Mouse (Mus musculus) limb, embryonic 14.5 days (tissue): ENCODE measurements around the gene Pate2. TPM values are rescaled to one million over a fixed set of nuclear protein-coding genes. Genes with fewer than 3 reads are reported as not detected.

Experiments used
- ATAC-seq: fragments of 200-750 bp; cut with Nextera tagmentation; 2 replicates; pipeline ENCODE4 v1.8.0; 2017; ENCODE audit warnings: low read depth, moderate number of reproducible peaks, moderate TSS enrichment; ENCODE audit not compliant: low FRiP score
- DNase-seq: peaks from one replicate; pipeline ENCODE4 v3.0.0-alpha.2; 2015; ENCODE audit warnings: low spot score
- H3K27ac ChIP-seq: fragments of 300-500 bp; sonication (generic); replicated peaks from 2 replicates; pipeline ENCODE4 v1.5.1; 2014; ENCODE audit warnings: low read depth, mild to moderate bottlenecking, low read length, moderate library complexity, mixed read lengths
- H3K27me3 ChIP-seq: fragments of 300-500 bp; sonication (generic); 2 replicates; pipeline ENCODE4 v1.6.1; 2014; ENCODE audit warnings: low read length, mixed read lengths; ENCODE audit not compliant: control insufficient read depth, insufficient read depth
- H3K36me3 ChIP-seq: fragments of 300-500 bp; sonication (generic); 2 replicates; pipeline ENCODE4 v1.6.1; 2014; ENCODE audit warnings: mild to moderate bottlenecking, low read length, moderate library complexity, mixed read lengths; ENCODE audit not compliant: control insufficient read depth, insufficient read depth
- H3K4me1 ChIP-seq: fragments of 300-500 bp; sonication (generic); 2 replicates; pipeline ENCODE4 v1.6.1; 2014; ENCODE audit warnings: antibody characterized with exemption, low read length, mixed read lengths; ENCODE audit not compliant: control insufficient read depth, insufficient read depth
- H3K4me2 ChIP-seq: fragments of 300-500 bp; sonication (generic); replicated peaks from 2 replicates; pipeline ENCODE4 v1.6.1; 2014; ENCODE audit warnings: low read depth, mild to moderate bottlenecking, low read length, moderate library complexity; ENCODE audit not compliant: severe bottlenecking
- H3K4me3 ChIP-seq: fragments of 300-500 bp; sonication (generic); replicated peaks from 2 replicates; pipeline ENCODE4 v1.5.1; 2014; ENCODE audit warnings: low read length
- H3K9ac ChIP-seq: fragments of 300-500 bp; sonication (generic); 2 replicates; pipeline ENCODE4 v1.6.1; 2014; ENCODE audit warnings: mild to moderate bottlenecking, low read depth, low read length, moderate library complexity; ENCODE audit not compliant: severe bottlenecking
- H3K9me3 ChIP-seq: fragments of 300-500 bp; sonication (generic); 2 replicates; pipeline ENCODE4 v1.6.1; 2016; ENCODE audit warnings: low read length; ENCODE audit not compliant: control insufficient read depth
- POLR2A ChIP-seq: fragments of 200-500 bp; IDR thresholded peaks from 2 replicates; pipeline ENCODE4 v1.8.0; 2012; ENCODE audit warnings: inconsistent platforms, mild to moderate bottlenecking, moderate library complexity, borderline replicate concordance; ENCODE audit not compliant: insufficient read depth, insufficient read length; ENCODE audit errors: extremely low read depth
- WGBS: fragments of 180-500 bp; shearing (Covaris S2); extraction: QIAGEN DNeasy Blood & Tissue Kit; methylation state at CpG from one replicate; pipeline ENCODE4 v1.1.7; 2014; 5-methylcytosine and 5-hydroxymethylcytosine counted together
- polyA plus RNA-seq, 2 experiments: library from polyadenylated mRNA; depleted of rRNA in 1 of 2; stranded (reverse) in 1 of 2; unstranded in 1 of 2; fragments of >200 nt; fragmentation: Nextera tagmentation in 1 of 2; extraction: Ambion mirVana in 1 of 2; gene quantifications; 2 replicates each; pipeline versions ENCODE4 v1.2.1 to v1.2.3; 2012 to 2014

The Pate2 gene
- polyA plus RNA-seq, 2 experiments, result 0.37 to 0.97 TPM

DNA sequence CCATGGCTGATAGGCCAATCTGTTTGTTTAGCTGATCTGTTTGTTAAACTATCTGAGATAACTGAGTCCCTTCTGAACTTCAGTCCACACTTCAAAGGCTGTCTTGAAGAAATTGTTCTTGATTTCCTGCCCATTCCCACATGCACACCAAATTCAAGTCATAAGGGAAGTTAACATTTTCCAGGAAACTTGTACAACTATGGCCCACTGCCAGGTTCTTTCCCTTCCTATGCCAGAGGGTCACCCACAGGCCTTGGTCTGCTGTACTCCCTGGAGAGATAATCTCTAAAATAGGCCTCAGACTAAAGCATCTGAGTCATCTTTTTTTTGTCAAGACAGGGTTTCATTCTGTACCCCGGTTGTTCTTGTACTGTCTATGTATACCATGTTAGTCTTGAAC lies 62.9 kb downstream of the Pate2 start:
- no peak overlapping the region for H3K9ac ChIP-seq
- H3K27ac ChIP-seq, result no peak overlapping the region
- WGBS, result 83% methylated on average over 1 of the region's 1 CpGs
- no peaks in the 10 kb centered on the region for H3K27me3 ChIP-seq
- no peak for TF ChIP-seq POLR2A
- no peak overlapping the region for H3K4me2 ChIP-seq
- H3K4me3 ChIP-seq, result no peak overlapping the region
- H3K36me3 ChIP-seq, result no peaks in the 10 kb centered on the region
- H3K9me3 ChIP-seq, result peaks cover 3% of the 10 kb centered on the region; the same call in 1 of the 2 replicates
- DNase-seq (no peak), ATAC-seq (no peak)
- no peaks in the 10 kb centered on the region for H3K4me1 ChIP-seq

DNA sequence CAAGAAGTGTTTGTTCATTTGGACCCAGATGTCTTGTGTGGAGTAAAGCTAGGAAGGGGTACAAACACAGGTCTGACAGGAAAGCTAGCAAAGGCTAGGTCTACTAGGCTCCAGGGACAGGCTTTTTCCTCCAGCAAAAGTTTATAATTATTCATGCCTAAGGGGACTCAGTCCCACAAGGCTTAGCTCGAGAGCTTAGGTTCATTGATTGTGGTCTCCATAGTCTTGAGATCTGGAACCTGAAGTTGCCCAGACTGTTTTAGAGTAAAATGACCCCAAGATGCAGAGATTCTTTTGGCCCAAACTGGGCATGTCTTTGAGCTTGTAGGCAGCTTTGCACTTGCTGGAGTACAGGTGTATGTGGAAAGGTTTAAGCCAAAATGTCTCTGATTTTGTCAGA lies 78.0 kb downstream of the Pate2 start, which contains the start of gene Pate3:
Gene Pate3, minus strand, starts transcription at position 101 of the 400 bp plus-strand sequence.
- Histone ChIP-seq H3K9ac (no peak within 1 kb of the TSS), H3K36me3 (no peaks in the 10 kb centered on the region), H3K4me3 (no peak within 1 kb of the TSS), H3K4me1 (no peaks in the 10 kb centered on the region), H3K27me3 (no peaks in the 10 kb centered on the region), H3K27ac (no peak within 1 kb of the TSS), H3K9me3 (no peaks in the 10 kb centered on the region), H3K4me2 (no peak within 1 kb of the TSS)
- no peak for ATAC-seq
- no peak for DNase-seq
- no peak for TF ChIP-seq POLR2A
- WGBS, result 80% methylated on average over 1 of the region's 1 CpGs

DNA sequence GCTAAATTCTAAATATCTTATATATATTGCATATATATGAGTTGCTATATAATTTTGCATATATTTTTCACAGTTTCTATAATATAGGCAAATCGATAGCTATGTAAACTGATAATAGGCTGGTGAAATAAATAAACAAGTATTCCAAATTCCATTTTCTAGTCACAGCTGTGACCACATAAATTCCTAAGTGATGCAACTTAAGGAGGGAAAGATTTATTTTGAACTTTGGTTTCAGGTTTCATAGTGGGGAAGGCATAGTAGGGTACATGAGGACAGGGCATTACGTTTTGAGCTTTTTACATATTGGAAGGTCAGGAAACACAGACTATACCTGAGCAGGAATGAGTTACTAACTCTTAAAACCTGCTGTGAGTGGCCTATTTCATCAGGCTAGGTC lies 103.5 kb downstream of the Pate2 start:
- 79% methylated on average over 2 of the region's 2 CpGs for WGBS
- no peak for DNase-seq
- no peak overlapping the region for H3K4me2 ChIP-seq

DNA sequence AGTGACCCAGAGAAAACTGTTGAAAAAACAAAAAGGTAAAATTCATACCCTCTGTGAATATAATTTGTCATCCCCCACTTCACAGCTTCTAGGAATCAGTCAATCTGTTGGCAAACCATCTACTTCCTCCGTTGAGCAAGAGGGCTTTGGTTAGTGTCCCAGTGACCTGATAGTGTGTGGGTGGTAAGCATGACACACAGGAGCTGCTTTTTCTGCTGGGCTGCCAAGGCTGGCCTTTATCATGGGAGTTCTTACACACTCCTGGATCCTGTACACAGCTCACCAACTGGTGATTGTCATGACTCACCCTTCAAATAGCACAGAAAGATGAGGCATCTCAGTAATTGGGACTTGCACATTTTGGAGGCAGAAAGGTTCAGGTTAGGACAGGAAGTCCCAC lies 116.9 kb downstream of the Pate2 start, which contains the start of gene Pate1:
Gene Pate1, minus strand, starts transcription at position 378 of the 400 bp plus-strand sequence.
- no peak for TF ChIP-seq POLR2A
- no peak within 1 kb of the TSS for H3K4me2 ChIP-seq
- H3K9ac ChIP-seq, result no peak within 1 kb of the TSS
- H3K36me3 ChIP-seq, result no peaks in the 10 kb centered on the region
- WGBS, result 42% methylated on average over 1 of the region's 1 CpGs
- DNase-seq (no peak), ATAC-seq (no peak)
- no peaks in the 10 kb centered on the region for H3K27me3 ChIP-seq
- no peak within 1 kb of the TSS for H3K4me3 ChIP-seq
- H3K4me1 ChIP-seq, result no peaks in the 10 kb centered on the region
- H3K27ac ChIP-seq, result no peak within 1 kb of the TSS
- no peaks in the 10 kb centered on the region for H3K9me3 ChIP-seq

More for the DNA sequence above, 103.5 kb downstream of the Pate2 start:
- Histone ChIP-seq H3K27me3 (no peaks in the 10 kb centered on the region), H3K27ac (no peak overlapping the region), H3K4me1 (no peaks in the 10 kb centered on the region), H3K9me3 (no peaks in the 10 kb centered on the region), H3K36me3 (no peaks in the 10 kb centered on the region), H3K4me3 (no peak overlapping the region), H3K9ac (no peak overlapping the region)
- no peak for ATAC-seq
- TF ChIP-seq POLR2A, result no peak

DNA sequence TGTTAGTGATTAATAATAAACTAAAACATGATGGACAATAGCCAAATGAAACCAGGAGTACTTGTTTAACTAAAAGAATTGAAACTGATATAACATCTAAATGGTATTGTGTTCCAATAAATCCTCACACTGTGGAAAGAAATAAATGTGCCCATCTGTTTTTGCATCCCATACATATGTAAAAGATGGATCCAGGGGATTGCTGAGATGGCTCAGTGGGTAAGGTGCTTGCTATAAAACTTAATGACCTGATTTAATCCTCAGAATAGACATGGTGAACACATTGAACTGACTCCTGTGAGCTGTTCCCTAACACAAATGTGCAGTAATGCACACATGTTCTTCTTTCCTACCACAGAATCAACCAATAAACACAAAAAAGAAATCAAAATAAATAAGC lies 121.8 kb downstream of the Pate2 start:
- H3K9me3 ChIP-seq, result no peaks in the 10 kb centered on the region
- no peaks in the 10 kb centered on the region for H3K27me3 ChIP-seq
- no peaks in the 10 kb centered on the region for H3K4me1 ChIP-seq
- no peak overlapping the region for H3K4me2 ChIP-seq
- ATAC-seq (no peak), DNase-seq (no peak)
- H3K27ac ChIP-seq, result no peak overlapping the region
- TF ChIP-seq POLR2A, result no peak
- H3K36me3 ChIP-seq, result no peaks in the 10 kb centered on the region
- no peak overlapping the region for H3K4me3 ChIP-seq
- H3K9ac ChIP-seq, result no peak overlapping the region

DNA sequence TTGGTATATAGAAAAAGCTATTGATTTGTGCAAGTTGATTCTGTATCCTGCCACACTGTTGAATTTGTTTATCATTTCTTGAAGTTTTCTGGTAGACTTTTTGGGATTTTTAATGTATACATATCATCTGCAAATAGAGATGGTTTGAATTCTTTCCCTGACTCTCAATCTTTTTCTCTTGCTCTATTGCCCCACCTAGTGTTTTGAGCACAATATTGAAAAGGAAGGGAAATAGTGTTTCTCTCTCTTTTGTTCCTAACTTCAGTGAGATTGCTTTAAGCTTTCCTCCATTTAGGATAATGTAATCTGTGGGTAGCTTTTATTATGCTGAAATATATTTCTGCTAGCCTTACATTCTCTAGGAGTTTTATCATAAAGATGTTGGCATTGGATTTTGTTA lies 137.2 kb downstream of the Pate2 start:
- Histone ChIP-seq H3K4me2 (no peak overlapping the region), H3K9ac (no peak overlapping the region), H3K4me1 (no peaks in the 10 kb centered on the region), H3K9me3 (no peaks in the 10 kb centered on the region), H3K27ac (no peak overlapping the region), H3K36me3 (no peaks in the 10 kb centered on the region), H3K4me3 (no peak overlapping the region), H3K27me3 (no peaks in the 10 kb centered on the region)
- ATAC-seq (no peak), DNase-seq (no peak)
- TF ChIP-seq POLR2A, result no peak

Other genes starting within 250 kb of the Pate2 start
- gene Cdon, start 149.2 kb upstream of the Pate2 start, polyA plus RNA-seq (2012; rRNA removed), result 83.7 and 98.3 TPM in 2 replicates
- gene Cdon, start 149.2 kb upstream of the Pate2 start, polyA plus RNA-seq (2014; fragmentation: Nextera tagmentation; extraction: Ambion mirVana), result 39.6 and 40.9 TPM in 2 replicates
- gene Gm1113, start 52.0 kb upstream of the Pate2 start, polyA plus RNA-seq (2012; rRNA removed), result not detected in 2 replicates
- not detected in 2 replicates for gene Gm1113, start 52.0 kb upstream of the Pate2 start, polyA plus RNA-seq (2014; fragmentation: Nextera tagmentation; extraction: Ambion mirVana)
- gene Ddx25, start 11.8 kb upstream of the Pate2 start, polyA plus RNA-seq (2012; rRNA removed), result 1.9 and 2.3 TPM in 2 replicates
- gene Ddx25, start 11.8 kb upstream of the Pate2 start, polyA plus RNA-seq (2014; fragmentation: Nextera tagmentation; extraction: Ambion mirVana), result 3.0 TPM in 2 replicates
- gene Pus3, start 11.7 kb upstream of the Pate2 start, polyA plus RNA-seq (2012; rRNA removed), result 13.1 and 20.8 TPM in 2 replicates
- gene Pus3, start 11.7 kb upstream of the Pate2 start, polyA plus RNA-seq (2014; fragmentation: Nextera tagmentation; extraction: Ambion mirVana), result 18.2 and 21.7 TPM in 2 replicates
- gene Hyls1, start 114 bp downstream of the Pate2 start, polyA plus RNA-seq (2012; rRNA removed), result 8.1 and 10.8 TPM in 2 replicates
- gene Hyls1, start 114 bp downstream of the Pate2 start, polyA plus RNA-seq (2014; fragmentation: Nextera tagmentation; extraction: Ambion mirVana), result 15.4 and 15.8 TPM in 2 replicates
- not detected in 2 replicates for gene Pate4, start 41.7 kb downstream of the Pate2 start, polyA plus RNA-seq (2012; rRNA removed)
- not detected in 2 replicates for gene Pate4, start 41.7 kb downstream of the Pate2 start, polyA plus RNA-seq (2014; fragmentation: Nextera tagmentation; extraction: Ambion mirVana)
- gene Pate3, start 77.9 kb downstream of the Pate2 start, polyA plus RNA-seq (2012; rRNA removed), result not detected in 2 replicates
- not detected in 2 replicates for gene Pate3, start 77.9 kb downstream of the Pate2 start, polyA plus RNA-seq (2014; fragmentation: Nextera tagmentation; extraction: Ambion mirVana)
- gene Pate1, start 117.1 kb downstream of the Pate2 start, polyA plus RNA-seq (2012; rRNA removed), result not detected in 2 replicates
- not detected in 2 replicates for gene Pate1, start 117.1 kb downstream of the Pate2 start, polyA plus RNA-seq (2014; fragmentation: Nextera tagmentation; extraction: Ambion mirVana)
- not detected in 2 replicates for gene Gm17677, start 170.8 kb downstream of the Pate2 start, polyA plus RNA-seq (2012; rRNA removed)
- gene Gm17677, start 170.8 kb downstream of the Pate2 start, polyA plus RNA-seq (2014; fragmentation: Nextera tagmentation; extraction: Ambion mirVana), result not detected in 2 replicates
- gene Gm17727, start 207.8 kb downstream of the Pate2 start, polyA plus RNA-seq (2012; rRNA removed), result not detected in 2 replicates
- not detected in 2 replicates for gene Gm17727, start 207.8 kb downstream of the Pate2 start, polyA plus RNA-seq (2014; fragmentation: Nextera tagmentation; extraction: Ambion mirVana)
- gene Gm27235, start 219.8 kb downstream of the Pate2 start, polyA plus RNA-seq (2012; rRNA removed), result not detected in 2 replicates
- gene Gm27235, start 219.8 kb downstream of the Pate2 start, polyA plus RNA-seq (2014; fragmentation: Nextera tagmentation; extraction: Ambion mirVana), result not detected in 2 replicates
- gene D730048I06Rik, start 219.8 kb downstream of the Pate2 start, polyA plus RNA-seq (2012; rRNA removed), result not detected in 2 replicates
- not detected in 2 replicates for gene D730048I06Rik, start 219.8 kb downstream of the Pate2 start, polyA plus RNA-seq (2014; fragmentation: Nextera tagmentation; extraction: Ambion mirVana)